Mouse (Mus musculus): ENCODE results near the gene Pik3r2. TPM values are rescaled to one million over a fixed set of nuclear protein-coding genes. Genes with fewer than 3 reads are reported as not detected.

The Pik3r2 gene
- polyA plus RNA-seq, 1 experiment from 2014 or later = 72.7 TPM

DNA sequence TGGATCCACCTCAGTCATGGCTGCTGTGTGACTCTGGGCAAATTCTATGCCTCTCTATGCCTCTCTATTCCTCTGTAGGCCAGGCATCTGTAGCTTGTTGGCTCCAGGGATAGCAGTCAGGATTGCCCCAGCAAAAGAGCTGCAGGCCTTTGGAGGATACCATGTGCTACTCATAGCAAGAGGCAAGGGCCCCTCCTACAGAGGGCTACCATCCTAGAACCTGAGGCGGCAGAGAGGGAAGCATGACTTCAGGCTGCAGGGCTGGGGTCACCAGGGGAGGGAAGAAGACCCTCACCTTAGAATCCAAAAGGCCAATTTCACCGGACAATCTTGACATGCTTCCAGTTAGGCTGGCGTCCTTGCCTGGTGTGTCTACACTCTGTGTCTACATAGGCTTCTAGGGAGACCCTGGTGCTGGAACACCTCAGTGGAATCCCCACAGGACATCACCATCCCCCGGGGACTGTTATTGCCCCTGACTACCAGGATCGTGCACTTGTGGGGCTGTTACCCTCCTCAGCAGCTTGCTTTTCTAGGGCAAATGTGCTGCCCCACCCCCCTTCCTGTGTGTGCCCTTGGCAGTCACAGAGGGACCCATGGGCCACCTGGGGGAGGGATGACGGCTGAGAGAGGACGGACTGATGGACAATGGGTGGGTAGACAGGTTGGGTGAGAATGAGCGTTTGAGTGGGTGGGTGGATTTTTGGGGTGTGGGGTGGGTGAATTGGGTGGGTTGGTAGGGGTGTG lies 32.6 kb upstream of the Pik3r2 start:
- no peak overlapping the region for H3K9ac ChIP-seq
- no peak overlapping the region for H3K27ac ChIP-seq
- H3K4me2 ChIP-seq = no peak overlapping the region
- H3K36me3 ChIP-seq (replicated peaks) = no peaks in the 10 kb centered on the region
- H3K4me1 ChIP-seq = peaks cover 5% of the 10 kb centered on the region
- H3K27me3 ChIP-seq = peaks cover 42% of the 10 kb centered on the region
- WGBS = 86% methylated on average over 8 of the region's 8 CpGs
- H3K4me3 ChIP-seq (replicated peaks) = no peak overlapping the region
- no peak for ATAC-seq (ENCODE audit: low FRiP score)
- no peaks in the 10 kb centered on the region for H3K9me3 ChIP-seq

DNA sequence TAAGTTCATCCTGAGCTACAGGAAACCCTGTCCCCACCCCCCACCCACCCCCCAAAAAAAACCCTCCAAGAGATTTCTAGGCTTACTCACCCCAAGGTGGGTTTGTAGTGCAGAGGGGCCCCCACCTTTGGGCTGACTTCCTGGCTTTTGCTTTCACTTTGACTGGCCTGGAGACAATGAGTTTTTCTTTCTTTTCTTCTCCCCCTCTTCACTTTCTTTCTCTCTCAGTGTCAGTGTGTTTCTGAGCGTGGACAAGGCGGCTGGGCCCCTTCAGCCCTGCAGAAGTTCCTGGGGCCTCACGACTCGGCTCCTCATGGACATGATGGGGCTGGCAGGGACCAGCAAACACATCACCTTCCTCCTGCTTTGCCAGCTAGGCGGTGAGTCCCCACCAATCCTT lies 31.7 kb upstream of the Pik3r2 start, which contains the start of gene Il12rb1:
Il12rb1 (plus strand) TSS at position 211 of the 400 bp plus-strand sequence.
- Histone ChIP-seq H3K9ac (no peak within 1 kb of the TSS), H3K4me1 (peaks cover 12% of the 10 kb centered on the region), H3K27me3 (peaks cover 45% of the 10 kb centered on the region), H3K4me2 (no peak within 1 kb of the TSS), H3K4me3 (replicated peaks) (no peak within 1 kb of the TSS), H3K27ac (no peak within 1 kb of the TSS), H3K9me3 (no peaks in the 10 kb centered on the region), H3K36me3 (replicated peaks) (no peaks in the 10 kb centered on the region)
- WGBS = 73% methylated on average over 5 of the region's 5 CpGs
- no peak for ATAC-seq (ENCODE audit: low FRiP score)

DNA sequence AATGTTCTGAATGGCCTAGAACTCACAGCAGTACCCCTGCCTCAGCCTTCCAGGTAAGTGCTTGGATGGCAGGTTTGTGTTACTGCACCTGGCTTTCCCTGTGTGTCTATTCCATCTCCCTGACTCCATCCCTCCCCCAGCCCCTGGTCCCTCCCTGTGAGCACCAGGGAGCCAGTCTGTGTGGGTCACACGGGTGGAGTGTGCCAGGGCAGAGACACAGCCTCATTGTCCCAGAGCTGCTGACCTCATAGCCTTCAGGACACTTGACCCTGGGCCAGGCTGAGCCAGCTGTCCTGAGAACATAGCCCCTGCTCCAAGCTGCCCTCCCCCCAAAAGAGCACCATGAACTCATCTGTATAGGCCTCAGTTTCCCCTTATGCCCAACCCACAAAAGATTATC lies 30.8 kb upstream of the Pik3r2 start:
- peaks cover 53% of the 10 kb centered on the region for H3K27me3 ChIP-seq
- no peak overlapping the region for H3K4me2 ChIP-seq
- H3K4me1 ChIP-seq = peaks cover 12% of the 10 kb centered on the region
- no peaks in the 10 kb centered on the region for H3K9me3 ChIP-seq
- no peak overlapping the region for H3K9ac ChIP-seq
- no peak overlapping the region for H3K4me3 ChIP-seq (replicated peaks)
- no peak overlapping the region for H3K27ac ChIP-seq
- no peaks in the 10 kb centered on the region for H3K36me3 ChIP-seq (replicated peaks)
- 47% methylated on average over 1 of the region's 1 CpGs for WGBS
- no peak for ATAC-seq (ENCODE audit: low FRiP score)

DNA sequence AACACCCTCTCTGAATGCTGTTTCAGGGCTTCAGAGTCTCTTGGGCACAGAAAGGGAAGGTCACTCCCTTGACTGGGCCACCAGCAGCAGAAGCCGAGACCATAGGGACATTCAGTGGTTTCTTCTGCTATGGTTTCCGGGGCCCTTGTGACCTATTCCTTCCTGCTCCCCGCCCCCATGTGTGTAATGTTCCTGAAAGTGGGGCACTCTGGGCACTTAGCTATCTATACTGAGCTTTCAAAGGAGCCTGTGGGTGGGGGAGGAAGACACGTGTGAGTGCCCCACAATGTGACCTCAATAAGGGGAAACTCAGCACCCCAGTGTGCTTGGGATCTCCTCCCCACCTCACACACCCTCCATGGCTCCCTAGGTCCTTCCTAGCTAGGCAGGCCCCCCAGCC lies 30.0 kb upstream of the Pik3r2 start:
- Histone ChIP-seq H3K36me3 (replicated peaks) (no peaks in the 10 kb centered on the region), H3K4me3 (replicated peaks) (no peak overlapping the region), H3K4me1 (peaks cover 12% of the 10 kb centered on the region), H3K9ac (no peak overlapping the region), H3K4me2 (no peak overlapping the region), H3K27me3 (peaks cover 61% of the 10 kb centered on the region), H3K27ac (no peak overlapping the region), H3K9me3 (no peaks in the 10 kb centered on the region)
- 79% methylated on average over 4 of the region's 4 CpGs for WGBS
- no peak for ATAC-seq (ENCODE audit: low FRiP score)

DNA sequence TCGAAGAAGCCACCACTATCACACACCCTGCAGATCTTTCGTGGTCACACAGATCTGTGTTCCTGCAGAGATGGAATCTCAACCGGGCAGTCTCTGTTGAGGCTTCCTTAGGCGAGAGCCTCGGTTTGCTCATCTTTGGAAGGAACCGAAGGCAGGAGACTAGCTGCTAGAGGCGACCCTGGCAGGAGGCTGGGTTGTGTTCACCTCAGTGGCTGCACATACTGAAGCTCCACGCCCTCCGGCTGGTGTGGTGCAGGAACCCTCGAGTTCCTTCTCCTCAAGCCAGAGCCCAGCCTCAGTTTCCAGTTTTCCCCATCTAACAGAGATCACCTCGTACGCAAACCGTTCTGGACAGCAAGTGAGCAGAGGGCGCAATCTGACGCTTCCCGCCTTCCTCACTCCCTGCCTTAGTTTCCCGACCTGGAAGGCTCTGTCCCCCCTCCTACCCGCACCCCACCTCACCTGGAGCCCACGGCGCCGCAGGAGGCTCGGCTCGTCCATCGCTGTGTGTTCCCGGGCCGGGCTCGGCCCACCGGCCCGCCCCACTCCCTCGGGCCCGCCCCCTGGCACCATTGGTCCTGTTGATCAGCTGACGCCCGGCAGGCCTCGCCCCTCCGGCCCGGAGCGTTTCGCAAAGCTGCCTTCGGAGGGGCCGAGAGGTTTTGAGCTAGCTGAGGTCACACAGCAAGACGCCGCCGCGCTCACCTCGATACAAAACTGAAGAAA lies 28.1 kb upstream of the Pik3r2 start, which contains the start of gene Mast3:
Mast3 (minus strand) TSS at position 574 of the 726 bp plus-strand sequence.
- Histone ChIP-seq H3K27me3 (peaks cover 71% of the 10 kb centered on the region), H3K4me3 (replicated peaks) (peak within 1 kb of the TSS; percentile 42), H3K9me3 (no peaks in the 10 kb centered on the region), H3K36me3 (replicated peaks) (no peaks in the 10 kb centered on the region), H3K4me1 (peaks cover 19% of the 10 kb centered on the region), H3K27ac (no peak within 1 kb of the TSS), H3K9ac (peak within 1 kb of the TSS; percentile 33), H3K4me2 (peak within 1 kb of the TSS; percentile 61)
- WGBS = under 1% methylated on average over 45 of the region's 45 CpGs
- ATAC-seq (ENCODE audit: low FRiP score) = peak; percentile 89

DNA sequence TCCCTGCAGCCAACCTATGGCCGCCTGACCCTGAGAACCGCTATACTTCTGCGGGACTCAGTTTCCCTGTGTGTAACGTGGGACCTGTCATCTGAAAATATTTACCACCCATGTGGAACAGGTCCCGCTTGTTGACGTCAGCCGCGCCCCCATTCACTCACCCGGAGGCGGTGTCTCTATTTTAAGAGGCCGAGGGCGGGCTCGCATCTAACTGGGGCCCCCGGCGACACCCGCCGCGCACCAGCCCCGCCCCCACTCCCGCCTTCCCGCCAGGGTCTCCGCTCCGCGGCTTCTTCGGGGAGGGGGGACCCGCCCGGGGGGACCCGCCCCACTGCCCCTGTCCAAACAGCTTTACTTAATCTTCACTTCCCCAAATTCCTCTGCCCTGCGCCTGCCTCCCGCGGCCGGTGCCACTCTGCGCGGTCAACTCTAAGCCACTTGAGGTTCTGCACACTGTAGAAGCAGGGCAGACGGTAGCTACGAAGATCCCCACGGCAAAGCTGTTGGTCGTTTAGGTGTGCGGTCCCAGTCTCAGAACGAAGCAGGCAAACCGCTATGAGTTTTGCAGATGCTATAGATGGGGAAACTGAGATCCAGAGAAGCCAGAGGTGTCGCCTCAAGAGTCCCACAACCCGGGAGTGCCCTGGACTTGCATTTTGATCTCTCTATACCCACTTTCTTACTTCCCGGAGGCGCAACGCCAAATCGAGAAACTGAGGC lies 27.4 kb upstream of the Pik3r2 start:
- peaks cover 78% of the 10 kb centered on the region for H3K27me3 ChIP-seq
- WGBS = 1% methylated on average over 42 of the region's 47 CpGs
- peak overlapping the region; percentile 61 for H3K4me2 ChIP-seq
- no peak overlapping the region for H3K27ac ChIP-seq
- H3K36me3 ChIP-seq (replicated peaks) = no peaks in the 10 kb centered on the region
- peak overlapping the region; percentile 42 for H3K4me3 ChIP-seq (replicated peaks)
- H3K9me3 ChIP-seq = no peaks in the 10 kb centered on the region
- 0 out of 2 replicates have a peak overlapping the region, but pooled peaks have one; percentile 33 for H3K9ac ChIP-seq
- H3K4me1 ChIP-seq = peaks cover 19% of the 10 kb centered on the region
- no peak for ATAC-seq (ENCODE audit: low FRiP score)

DNA sequence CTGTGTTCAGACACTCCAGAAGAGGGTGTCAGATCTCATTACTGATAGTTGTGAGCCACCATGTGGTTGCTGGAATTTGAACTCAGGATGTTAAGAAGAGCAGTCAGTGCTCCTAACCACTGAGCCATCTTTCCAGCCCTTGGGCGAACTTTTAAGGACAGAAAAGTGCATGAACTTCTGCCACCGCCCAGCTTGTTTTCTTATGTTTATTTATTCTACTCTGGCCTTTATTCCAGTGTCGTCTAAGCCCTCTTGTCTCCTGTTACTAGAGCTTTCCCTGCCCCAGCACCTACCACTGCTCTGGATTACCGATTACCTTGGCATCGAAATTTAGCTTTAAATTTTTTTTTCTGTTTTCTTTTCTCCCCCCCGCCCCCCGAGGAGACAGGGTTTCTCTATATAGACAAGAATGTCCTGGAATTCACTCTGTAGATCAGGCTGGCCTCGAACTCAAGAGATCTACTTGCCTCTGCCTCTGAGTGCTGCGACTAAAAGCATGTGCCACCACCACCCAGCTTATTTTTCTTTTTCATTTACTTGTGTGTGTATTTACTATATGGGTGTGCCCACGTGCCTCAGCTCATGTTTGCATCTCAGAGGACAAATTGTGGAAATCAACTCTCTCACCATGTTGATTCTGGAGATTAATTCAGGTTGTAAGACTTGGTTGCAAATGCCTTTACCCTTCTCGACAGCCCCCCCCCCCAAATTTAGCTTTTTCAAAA lies 26.4 kb upstream of the Pik3r2 start:
- no peak overlapping the region for H3K4me3 ChIP-seq (replicated peaks)
- peaks cover 88% of the 10 kb centered on the region for H3K27me3 ChIP-seq
- H3K9me3 ChIP-seq = no peaks in the 10 kb centered on the region
- no peak overlapping the region for H3K4me2 ChIP-seq
- no peaks in the 10 kb centered on the region for H3K36me3 ChIP-seq (replicated peaks)
- peaks cover 25% of the 10 kb centered on the region for H3K4me1 ChIP-seq
- H3K27ac ChIP-seq = no peak overlapping the region
- 74% methylated on average over 11 of the region's 11 CpGs for WGBS
- H3K9ac ChIP-seq = no peak overlapping the region
- ATAC-seq (ENCODE audit: low FRiP score) = no peak

DNA sequence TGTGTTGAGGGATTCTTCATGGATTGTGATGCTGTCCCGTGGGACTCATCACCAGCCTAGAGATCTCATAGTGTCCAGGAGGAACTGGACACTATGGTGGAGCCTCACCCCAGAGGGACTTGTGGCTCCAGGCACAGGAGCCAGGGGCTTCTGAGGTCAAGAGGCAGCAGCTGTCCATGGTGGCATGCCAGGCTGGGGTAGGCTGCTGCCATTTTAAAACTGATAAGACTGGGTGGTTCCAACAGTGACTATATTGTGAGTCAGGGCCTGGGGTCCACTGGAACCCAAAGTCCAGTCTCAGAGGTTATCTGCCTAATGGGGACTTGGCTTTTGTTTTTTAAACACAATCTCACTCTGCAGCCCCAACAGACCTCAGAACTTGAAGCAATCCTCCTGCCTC lies 25.3 kb upstream of the Pik3r2 start:
- 81% methylated on average over 1 of the region's 1 CpGs for WGBS
- Histone ChIP-seq H3K9ac (no peak overlapping the region), H3K4me2 (no peak overlapping the region), H3K9me3 (no peaks in the 10 kb centered on the region), H3K27me3 (peaks cover 91% of the 10 kb centered on the region), H3K27ac (no peak overlapping the region), H3K36me3 (replicated peaks) (no peaks in the 10 kb centered on the region), H3K4me1 (peaks cover 32% of the 10 kb centered on the region), H3K4me3 (replicated peaks) (no peak overlapping the region)
- ATAC-seq (ENCODE audit: low FRiP score) = no peak

DNA sequence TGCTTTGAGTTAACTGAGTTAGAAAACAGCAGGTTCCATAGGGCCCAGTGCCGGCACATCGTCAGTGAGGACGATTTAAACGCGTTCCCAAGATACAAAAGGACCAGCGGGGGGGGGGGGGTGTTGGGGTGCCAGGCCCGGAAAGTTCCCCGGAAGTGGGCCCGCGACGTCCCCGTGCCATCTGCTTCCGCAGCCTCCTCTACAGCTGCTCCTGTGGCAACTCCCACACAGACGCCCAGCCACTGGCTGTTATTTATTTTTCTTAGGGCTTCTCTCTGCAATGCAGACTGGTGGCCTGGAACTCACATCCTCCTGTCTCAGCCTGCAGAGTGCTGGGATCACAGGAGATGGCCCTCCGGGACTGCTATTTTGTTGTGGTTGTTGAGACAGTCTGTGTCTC lies 24.6 kb upstream of the Pik3r2 start:
- H3K9me3 ChIP-seq = no peaks in the 10 kb centered on the region
- peaks cover 39% of the 10 kb centered on the region for H3K4me1 ChIP-seq
- H3K27ac ChIP-seq = no peak overlapping the region
- H3K36me3 ChIP-seq (replicated peaks) = no peaks in the 10 kb centered on the region
- ATAC-seq (ENCODE audit: low FRiP score) = no peak
- H3K4me2 ChIP-seq = no peak overlapping the region
- WGBS = 37% methylated on average over 12 of the region's 15 CpGs
- H3K9ac ChIP-seq = no peak overlapping the region
- peaks cover 87% of the 10 kb centered on the region for H3K27me3 ChIP-seq
- no peak overlapping the region for H3K4me3 ChIP-seq (replicated peaks)

DNA sequence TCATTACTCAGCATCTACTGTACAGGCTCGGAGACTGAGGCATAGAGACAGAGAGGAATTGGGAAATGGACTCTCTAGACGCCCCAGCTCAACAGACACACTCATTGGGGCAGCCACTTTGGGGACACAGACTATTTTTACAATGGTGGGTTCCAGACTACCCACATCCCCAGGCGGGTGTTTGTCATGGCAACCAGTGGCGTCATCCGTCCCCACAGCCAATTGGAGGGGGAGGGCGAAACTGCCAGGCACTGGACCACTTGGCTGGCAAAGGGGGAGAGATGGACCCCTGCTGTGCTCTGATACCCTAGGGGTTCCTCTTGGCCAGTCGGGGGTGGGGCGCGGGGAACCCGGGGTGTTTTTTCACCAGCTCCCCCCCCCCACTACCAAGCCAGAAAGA lies 24.1 kb upstream of the Pik3r2 start:
- ATAC-seq (ENCODE audit: low FRiP score) = no peak
- no peak overlapping the region for H3K4me2 ChIP-seq
- H3K27me3 ChIP-seq = peaks cover 87% of the 10 kb centered on the region
- H3K9ac ChIP-seq = no peak overlapping the region
- H3K36me3 ChIP-seq (replicated peaks) = no peaks in the 10 kb centered on the region
- no peak overlapping the region for H3K27ac ChIP-seq
- 55% methylated on average over 10 of the region's 10 CpGs for WGBS
- no peaks in the 10 kb centered on the region for H3K9me3 ChIP-seq
- no peak overlapping the region for H3K4me3 ChIP-seq (replicated peaks)
- peaks cover 42% of the 10 kb centered on the region for H3K4me1 ChIP-seq

DNA sequence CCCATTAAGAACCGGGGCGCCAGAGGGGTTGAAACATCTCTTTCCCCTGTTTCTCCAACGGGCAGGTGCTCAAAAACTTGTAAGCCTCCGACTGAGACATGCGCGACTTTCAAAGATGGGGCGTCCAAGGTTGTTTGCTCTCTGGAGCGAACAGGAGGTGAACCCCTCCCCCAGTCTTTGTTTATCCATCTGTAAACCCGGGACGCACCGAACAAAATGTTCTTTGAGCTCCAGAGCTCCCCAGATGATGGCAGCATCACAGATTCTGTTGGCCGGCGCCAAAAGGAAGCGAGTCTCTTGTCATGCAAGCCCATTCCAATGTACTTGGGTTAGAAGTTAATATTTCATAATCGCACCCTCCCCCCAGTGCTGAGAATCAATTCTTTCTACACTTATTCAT lies 21.8 kb upstream of the Pik3r2 start:
- Histone ChIP-seq H3K36me3 (replicated peaks) (no peaks in the 10 kb centered on the region), H3K9me3 (no peaks in the 10 kb centered on the region), H3K4me3 (replicated peaks) (peak overlapping the region; percentile 58), H3K4me2 (peak overlapping the region; percentile 85), H3K4me1 (peaks cover 36% of the 10 kb centered on the region), H3K27me3 (peaks cover 74% of the 10 kb centered on the region), H3K27ac (no peak overlapping the region), H3K9ac (no peak overlapping the region)
- 13% methylated on average over 15 of the region's 15 CpGs for WGBS
- ATAC-seq (ENCODE audit: low FRiP score) = no peak

Data from forebrain, embryonic 12.5 days (tissue).